Mouse (Mus musculus): Measurements from ENCODE around the gene Pde4dip.

- TF ChIP-seq GATA1 (IDR thresholded peaks at IDR 0.05; ENCODE audit: low read length) (no peak), TAL1 (IDR thresholded peaks at IDR 0.05; ENCODE audit: low read length) (no peak)
These were observed 145.7 kb downstream of the Pde4dip start for GRCm38 (mm10) chr3:97742841-97743240.

Data from erythroblast, embryonic 14.5 days (primary cell).